Mouse (Mus musculus) 3134 (cell line): ENCODE results near the gene Ifit1.

Experiments
- DNase-seq: peaks from one replicate; pipeline ENCODE4 v3.0.0-alpha.2; 2011; ENCODE audit warnings: low spot score; ENCODE audit not compliant: insufficient read length; ENCODE audit errors: extremely low read depth

The Ifit1 gene

GRCm38 (mm10) chr19:34650997-34651396 lies 10.3 kb downstream of the Ifit1 start:
- DNase-seq: no peak

- no peak for DNase-seq
Observed at GRCm38 (mm10) chr19:34655227-34655805, 14.6 kb downstream of the Ifit1 start.

- DNase-seq: no peak
Observed at GRCm38 (mm10) chr19:34656511-34657298, 16.0 kb downstream of the Ifit1 start.

- peak; percentile 60 for DNase-seq
Observed at GRCm38 (mm10) chr19:34662067-34662507, 21.4 kb downstream of the Ifit1 start.

GRCm38 (mm10) chr19:34662740-34663139 lies 22.1 kb downstream of the Ifit1 start:
- DNase-seq: no peak

GRCm38 (mm10) chr19:34666127-34666526 lies 25.5 kb downstream of the Ifit1 start:
- no peak for DNase-seq

- no peak for DNase-seq
Observed at GRCm38 (mm10) chr19:34673476-34673875, 32.8 kb downstream of the Ifit1 start.

- no peak for DNase-seq
Observed at GRCm38 (mm10) chr19:34678428-34678827, 37.8 kb downstream of the Ifit1 start.

GRCm38 (mm10) chr19:34684857-34685256 lies 44.2 kb downstream of the Ifit1 start:
- peak; percentile 14 for DNase-seq

- no peak for DNase-seq
Observed at GRCm38 (mm10) chr19:34685530-34685929, 44.9 kb downstream of the Ifit1 start.

GRCm38 (mm10) chr19:34691402-34691801 lies 50.7 kb downstream of the Ifit1 start:
- DNase-seq: no peak

- DNase-seq: no peak
Observed at GRCm38 (mm10) chr19:34696352-34696986, 55.8 kb downstream of the Ifit1 start.

- DNase-seq: no peak
Observed at GRCm38 (mm10) chr19:34697461-34697860, 56.8 kb downstream of the Ifit1 start.

GRCm38 (mm10) chr19:34698432-34698831 lies 57.8 kb downstream of the Ifit1 start:
- no peak for DNase-seq

- no peak for DNase-seq
Observed at GRCm38 (mm10) chr19:34698852-34699251, 58.2 kb downstream of the Ifit1 start.

GRCm38 (mm10) chr19:34699300-34699699 lies 58.6 kb downstream of the Ifit1 start:
- DNase-seq: no peak
